Mouse (Mus musculus) adipocyte (in vitro differentiated cells): ENCODE results near the gene Ddx50.
"Not testable (repeated sequence)": the region's sequence is repeated elsewhere in the genome, so short reads cannot be mapped to it uniquely, and the experiment has no call there.

Experiments used
- DNase-seq: peaks from one replicate; pipeline ENCODE4 v3.0.0-alpha.2; 2016; ENCODE audit warnings: low spot score

Ddx50 gene

DNA sequence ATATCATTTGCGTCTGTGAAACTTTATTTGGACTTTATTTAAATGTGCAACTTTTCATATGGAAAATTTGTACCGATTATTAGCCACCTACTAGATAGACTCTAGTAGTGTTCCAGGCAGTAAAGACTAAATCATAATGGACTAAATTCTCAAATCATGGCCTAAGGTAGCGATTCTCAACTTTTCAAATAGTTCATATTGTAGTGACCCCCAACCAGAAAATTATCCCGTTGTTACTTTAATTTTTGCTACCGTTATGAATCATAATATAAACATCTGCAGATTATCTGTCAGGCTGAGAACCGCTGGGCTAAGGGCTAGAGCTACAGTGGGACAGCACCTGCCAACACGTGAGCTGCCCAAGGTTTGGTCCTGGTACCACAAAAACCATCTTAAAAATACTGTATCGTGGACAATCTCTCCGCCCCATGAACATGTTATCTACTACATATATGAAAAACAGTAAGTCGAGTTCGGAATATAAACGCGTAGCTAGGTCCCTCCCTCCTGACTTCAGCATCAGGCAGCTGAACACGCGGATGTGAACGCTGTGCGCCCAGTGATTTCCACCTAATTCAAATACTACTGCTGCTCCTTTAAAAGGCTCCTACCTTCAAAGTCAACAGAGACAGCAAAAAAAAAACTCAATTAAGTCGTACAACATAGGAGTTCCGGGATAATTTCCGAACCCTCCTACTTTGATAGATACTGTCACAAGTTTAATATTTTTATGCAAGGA, 49.8 kb downstream of the Ddx50 start:
- no peak for DNase-seq

DNA sequence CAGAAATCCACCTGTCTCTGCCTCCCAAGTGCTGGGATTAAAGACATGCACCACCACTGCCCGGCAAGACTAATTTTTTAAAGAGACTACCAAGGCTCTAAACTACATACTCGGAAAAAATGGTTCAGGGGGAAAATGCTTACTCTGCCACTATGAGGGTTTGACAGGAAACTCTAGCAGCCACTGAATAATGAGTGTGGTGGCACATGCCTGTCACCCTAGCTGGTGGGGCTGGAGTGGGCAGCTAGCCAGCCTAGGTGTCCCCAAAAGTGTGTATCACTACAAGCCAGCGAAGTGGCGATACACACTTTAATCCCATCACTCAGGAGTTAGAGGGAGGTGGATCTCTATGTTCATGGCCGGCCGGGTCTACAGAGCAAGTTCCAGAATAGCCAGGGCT, 51.0 kb downstream of the Ddx50 start:
- no peak for DNase-seq

DNA sequence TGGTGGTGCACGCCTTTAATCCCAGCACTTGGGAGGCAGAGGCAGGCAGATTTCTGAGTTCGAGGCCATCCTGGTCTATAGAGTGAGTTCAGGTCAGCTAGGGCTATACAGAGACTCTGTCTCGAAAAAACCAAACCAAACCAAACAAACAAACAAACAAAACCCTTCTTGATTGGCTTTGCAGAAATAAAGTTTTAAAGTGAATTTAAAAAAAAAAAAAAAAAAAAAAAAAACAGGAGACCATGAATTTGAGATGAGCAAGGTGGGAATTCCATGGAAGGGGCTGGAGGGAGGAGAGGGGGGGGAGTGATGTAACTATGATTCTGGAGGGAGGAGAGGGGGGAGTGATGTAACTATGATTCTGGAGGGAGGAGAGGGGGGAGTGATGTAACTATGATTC, 51.7 kb downstream of the Ddx50 start:
- not testable (repeated sequence) for DNase-seq

DNA sequence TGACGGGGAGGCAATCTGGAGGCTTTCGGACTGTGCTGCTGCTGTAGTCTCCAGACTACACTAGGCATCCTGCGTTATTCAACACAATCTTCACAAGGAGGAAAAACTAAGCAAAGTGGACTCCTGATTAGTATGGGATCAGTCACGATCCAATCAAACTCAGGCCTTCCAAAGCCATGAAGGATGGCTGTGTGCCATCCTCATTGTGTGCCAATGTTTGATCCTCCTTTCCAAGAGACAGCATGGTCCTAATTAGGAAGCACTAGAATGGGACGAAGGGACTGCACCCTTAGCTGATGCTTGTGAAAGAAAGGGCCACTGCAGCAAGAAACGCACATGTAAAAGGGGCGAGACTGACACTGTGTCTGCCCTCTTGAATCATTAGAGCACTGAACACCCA, 58.5 kb downstream of the Ddx50 start:
- DNase-seq, result no peak

DNA sequence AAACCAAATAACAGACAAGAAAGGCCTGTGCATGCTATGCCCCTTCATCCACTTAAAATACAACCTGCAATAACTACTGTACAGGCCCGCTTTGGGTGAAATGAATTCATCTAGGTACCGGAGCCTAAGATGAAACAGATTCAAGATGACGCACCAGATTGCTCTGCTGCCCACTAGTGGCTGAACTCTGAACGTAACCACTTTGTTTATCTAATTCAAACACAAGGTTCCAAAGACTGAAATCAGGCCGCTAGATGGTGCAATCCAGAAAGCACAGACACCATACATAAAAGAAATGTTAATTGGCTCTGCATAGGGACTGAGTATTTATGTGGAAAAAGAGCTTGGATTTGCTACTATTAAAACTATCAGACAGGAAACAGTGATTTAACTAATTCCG, 60.8 kb downstream of the Ddx50 start:
- DNase-seq, result peak; percentile 89

DNA sequence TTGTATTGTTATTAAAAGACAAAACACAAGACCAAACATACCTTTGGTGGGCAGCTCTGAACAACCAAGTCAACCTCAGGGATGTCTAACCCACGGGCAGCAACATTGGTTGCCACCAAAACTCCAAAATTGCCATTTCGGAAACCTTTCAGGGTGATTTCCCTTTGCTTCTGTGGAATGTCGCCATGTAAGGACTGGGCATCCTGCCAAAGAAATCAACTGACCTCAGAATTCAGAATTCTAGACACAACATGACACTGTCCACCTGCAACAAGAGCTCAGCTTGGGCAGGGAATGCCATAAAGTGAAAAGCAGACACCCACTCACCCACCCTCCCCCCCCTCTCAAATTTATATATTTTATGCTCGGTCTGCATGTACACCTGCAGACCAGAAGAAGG, 62.4 kb downstream of the Ddx50 start:
- DNase-seq, result peak; percentile 52

DNA sequence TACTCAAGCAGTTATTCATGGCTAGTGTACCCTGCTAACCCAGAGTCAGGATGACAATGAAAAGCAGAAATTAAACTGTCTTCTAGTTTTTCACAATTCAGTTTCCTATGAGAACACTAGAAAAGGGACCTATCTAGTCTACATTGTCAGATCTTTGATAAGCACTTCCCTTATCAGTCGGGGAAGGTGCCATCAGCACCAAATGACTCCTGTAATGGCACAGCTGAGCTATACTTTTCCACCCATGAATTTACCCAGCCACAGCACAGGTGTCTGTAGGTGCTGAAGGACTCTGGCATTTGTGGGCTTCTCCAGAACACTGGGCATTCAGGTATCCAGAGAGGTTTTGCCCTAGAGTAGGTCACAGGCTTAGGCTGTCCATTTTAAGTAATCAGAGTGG, 67.8 kb downstream of the Ddx50 start:
- no peak for DNase-seq

DNA sequence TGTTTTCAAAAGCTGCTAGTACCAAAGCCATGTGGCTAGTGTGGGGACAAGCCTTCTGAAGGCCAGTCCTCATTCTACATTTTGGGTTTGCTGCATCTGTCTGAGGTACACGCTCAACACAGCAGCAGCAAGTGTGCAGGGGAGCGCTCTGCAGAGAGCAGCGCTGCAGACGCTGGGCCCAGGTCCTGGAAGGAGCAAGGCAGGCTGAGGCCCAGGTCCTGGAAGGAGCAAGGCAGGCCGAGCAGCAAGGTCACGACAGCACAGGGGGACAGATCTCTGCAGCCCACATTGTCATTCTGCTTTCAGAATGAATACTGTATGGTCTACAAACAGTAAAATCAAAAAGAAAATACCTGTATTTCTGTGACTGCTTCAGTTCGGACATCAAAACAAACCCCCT, 68.3 kb downstream of the Ddx50 start:
- DNase-seq, result no peak

DNA sequence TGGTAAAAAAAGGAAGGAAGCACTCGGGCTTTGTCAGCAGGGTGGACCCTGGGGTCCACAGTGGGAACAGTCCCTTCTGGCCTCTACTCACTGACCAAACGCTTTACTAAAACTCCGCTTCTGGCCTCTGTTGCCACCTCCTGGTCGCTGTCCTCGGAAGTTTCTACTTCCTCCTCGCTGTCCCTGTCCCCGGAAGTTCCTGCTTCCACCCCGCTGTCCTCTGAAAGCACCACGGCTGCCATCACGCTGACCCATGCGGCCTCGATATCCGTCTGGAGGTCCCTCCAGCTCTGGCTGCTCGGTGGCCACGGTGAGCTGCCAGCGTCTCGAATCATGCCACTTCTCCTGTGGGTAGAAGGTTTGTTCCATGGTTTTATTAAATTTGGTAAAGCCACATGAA, 68.8 kb downstream of the Ddx50 start:
- no peak for DNase-seq

DNA sequence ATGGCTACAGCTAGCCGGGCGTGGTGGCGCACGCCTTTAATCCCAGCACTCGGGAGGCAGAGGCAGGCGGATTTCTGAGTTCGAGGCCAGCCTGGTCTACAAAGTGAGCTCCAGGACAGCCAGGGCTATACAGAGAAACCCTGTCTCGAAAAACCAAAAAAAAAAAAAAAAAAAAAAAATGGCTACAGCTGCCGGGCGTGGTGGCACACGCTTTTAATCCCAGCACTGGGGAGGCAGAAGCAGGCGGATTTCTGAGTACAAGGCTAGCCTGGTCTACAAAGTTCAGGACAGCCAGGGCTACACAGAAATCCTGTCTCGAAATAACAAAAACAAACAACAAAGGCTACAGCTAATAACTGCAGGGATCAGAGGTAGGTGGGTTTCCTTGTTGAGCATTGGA, 71.9 kb downstream of the Ddx50 start:
- not testable (repeated sequence) for DNase-seq

DNA sequence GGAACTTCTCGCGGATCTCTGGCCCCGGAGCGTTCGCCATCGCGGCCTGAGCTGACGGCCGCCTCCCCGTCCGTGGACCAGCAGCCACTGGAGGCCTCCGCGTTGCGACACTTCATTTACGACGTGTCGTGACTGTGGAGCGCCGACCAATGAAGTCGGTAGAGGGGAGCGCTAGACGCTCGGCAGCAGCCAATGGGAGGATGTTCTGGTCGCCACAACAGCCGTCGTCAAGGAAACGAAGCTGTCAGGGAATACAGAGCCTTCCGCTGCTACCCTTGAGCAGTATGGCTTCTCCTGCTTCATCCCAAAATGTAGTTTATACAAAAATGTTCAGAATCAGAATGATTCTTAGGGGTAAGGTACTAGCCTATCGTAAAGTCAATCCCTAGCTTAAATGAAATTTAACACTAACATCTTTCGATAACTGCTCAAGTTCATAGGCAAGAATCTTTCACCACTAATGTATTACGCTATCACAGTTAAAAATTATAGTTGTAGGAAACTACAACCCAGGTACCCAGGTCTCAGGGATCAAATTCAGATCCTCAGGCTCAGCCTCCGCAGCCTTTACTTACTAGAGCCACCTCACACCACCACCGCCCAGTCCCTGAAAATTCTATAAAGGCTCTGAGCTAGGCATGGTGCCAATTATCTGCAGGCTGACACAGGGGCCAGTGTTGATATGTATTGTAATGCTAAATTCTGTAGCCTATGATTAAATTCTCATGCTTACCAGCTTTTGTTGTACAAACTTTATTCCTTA, 72.5 kb downstream of the Ddx50 start, which contains the start of gene Kif1bp:
Kif1bp (minus strand) TSS at position 120 of the 763 bp plus-strand sequence.
- DNase-seq, result peak; percentile 98

DNA sequence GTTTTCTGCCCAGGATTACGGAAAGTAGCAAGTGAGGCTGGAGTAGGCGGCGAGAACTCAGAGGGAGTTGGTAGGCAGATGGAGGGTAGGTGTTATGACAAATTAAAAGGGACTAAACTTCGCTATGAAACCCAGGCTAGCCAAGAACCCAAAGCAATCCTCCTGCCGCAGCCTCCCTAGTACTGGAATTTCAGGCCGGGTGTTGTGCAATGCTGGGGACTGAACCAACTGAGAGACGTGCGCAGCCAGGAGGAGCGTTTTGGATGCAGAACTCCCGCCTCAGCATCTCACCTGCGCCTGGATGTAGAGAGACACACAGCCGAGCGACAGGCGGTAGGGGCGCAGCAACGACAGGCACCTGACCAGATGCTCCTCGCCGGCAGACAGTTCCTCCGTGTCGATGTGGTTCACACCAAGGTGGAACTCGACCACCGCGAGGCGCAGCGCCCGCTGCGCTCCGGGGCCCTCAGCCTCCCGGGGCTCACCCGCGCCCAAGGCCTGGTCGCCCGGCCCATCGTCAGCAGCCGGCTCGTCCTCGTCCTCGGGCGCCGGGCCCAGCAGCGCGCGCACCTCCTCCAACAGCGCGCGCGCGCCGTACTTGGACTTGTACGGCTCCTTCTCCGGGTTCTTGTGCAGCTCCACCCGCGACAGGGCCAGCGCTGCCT, 73.2 kb downstream of the Ddx50 start:
- peak; percentile 31 for DNase-seq

DNA sequence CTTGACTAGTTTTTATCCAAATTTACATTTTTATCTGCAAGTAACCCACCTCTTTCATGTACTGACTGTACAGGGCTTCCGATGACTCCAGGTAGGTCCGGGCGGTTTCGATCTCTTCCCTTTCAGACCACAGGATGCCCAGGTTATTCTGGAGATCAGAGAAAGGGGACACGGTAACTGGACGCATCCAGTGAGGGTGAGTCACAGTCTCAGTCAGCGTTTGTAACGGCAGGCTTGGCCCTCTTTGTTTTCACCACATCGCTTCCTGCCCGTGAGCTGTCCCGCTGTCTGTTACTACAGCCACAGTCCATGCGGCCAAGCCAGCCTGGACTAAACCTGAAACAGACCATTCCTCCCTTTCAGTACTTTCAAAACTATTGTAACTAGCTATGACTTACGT, 76.0 kb downstream of the Ddx50 start:
- DNase-seq, result no peak

DNA sequence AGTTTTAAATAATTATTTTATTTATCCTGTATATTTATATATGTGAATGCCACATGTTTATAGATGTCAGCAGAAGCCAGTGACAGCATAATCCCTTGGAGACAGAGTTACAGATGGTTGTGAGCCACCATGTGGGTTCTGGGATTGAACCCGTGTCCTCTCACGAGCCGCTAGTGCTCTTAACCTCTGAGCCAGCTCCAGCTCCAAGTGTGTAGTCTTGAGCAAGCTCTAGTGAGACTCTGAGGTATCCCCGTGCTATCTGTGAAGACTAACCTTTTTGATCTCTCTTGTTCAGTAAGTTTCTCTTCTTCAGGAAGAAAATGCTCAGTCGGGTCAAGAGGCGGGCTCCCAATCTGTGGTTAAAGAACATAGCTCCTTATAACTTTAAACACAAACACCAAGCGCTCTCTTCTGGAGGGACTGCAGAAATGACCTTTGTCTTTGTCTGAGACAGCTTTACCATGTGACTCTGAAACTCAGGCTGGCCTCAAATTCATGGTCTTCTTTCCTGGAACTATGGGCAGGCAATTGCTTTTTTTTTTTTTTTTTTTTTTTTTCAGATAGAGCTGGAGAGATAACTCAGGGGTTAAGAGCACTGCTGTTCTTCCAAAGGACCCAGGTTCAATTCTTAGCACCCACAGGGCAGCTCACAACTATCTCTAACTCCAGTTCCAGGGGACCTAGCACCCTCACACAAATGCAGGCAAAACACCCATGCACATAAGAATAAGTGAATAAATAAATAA, 80.7 kb downstream of the Ddx50 start:
- peak; percentile 16 for DNase-seq

DNA sequence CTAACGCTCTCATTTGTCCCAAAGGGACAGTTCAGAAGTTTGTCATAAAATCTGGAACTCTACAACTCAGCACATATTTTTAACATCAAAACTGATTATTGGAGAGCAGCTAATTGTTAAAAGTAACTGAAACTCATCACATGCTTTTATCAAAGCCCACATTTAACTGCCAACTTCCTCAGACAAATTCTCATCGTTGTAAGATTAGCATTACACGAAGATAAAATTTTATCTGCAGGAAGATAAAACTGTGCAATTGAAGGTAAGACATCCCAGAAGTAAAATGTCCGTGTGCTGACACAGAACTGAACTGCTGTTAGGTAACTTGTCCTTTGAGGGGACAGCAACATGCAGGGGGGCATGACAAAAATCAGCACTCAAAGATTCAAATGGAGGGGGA, 82.2 kb downstream of the Ddx50 start:
- no peak for DNase-seq
